Mouse (Mus musculus) midbrain, embryonic 11.5 days (tissue): Measurements from ENCODE around the gene Elof1. TPM values are rescaled to one million over a fixed set of nuclear protein-coding genes. Genes with fewer than 3 reads are reported as not detected.
A peak's percentile ranks its signal among the peaks of the same experiment; 100 is the strongest.

Source experiments
- ATAC-seq: fragments of 200-750 bp; cut with Nextera tagmentation; 2 replicates; pipeline ENCODE4 v1.8.0; 2017; ENCODE audit warnings: moderate TSS enrichment, moderate library complexity; ENCODE audit not compliant: low FRiP score
- DNase-seq: peaks from one replicate; pipeline ENCODE4 v3.0.0; 2015; ENCODE audit warnings: low spot score; ENCODE audit errors: missing footprints
- H3K27ac ChIP-seq: fragments of 300-500 bp; sonication (generic); 2 replicates; pipeline ENCODE4 v1.5.1; 2014; ENCODE audit warnings: low read depth, low read length
- H3K27me3 ChIP-seq: fragments of 300-500 bp; sonication (generic); 2 replicates; pipeline ENCODE4 v1.6.1; 2014; ENCODE audit warnings: mild to moderate bottlenecking, low read length, moderate library complexity, mixed read lengths; ENCODE audit not compliant: control insufficient read depth, insufficient read depth
- H3K36me3 ChIP-seq: fragments of 300-500 bp; sonication (generic); 2 replicates; pipeline ENCODE4 v1.6.1; 2014; ENCODE audit warnings: mild to moderate bottlenecking, low read length, moderate library complexity, mixed read lengths; ENCODE audit not compliant: control insufficient read depth, insufficient read depth
- H3K4me1 ChIP-seq: fragments of 300-500 bp; sonication (generic); 2 replicates; pipeline ENCODE4 v1.6.1; 2014; ENCODE audit warnings: low read length; ENCODE audit not compliant: control insufficient read depth, insufficient read depth
- H3K4me2 ChIP-seq: fragments of 300-500 bp; sonication (generic); 2 replicates; pipeline ENCODE4 v1.6.1; 2014; ENCODE audit warnings: mild to moderate bottlenecking, moderate library complexity
- H3K4me3 ChIP-seq: fragments of 300-500 bp; sonication (generic); 2 replicates; pipeline ENCODE4 v1.5.1; 2014; ENCODE audit warnings: low read depth, low read length
- H3K9ac ChIP-seq: fragments of 300-500 bp; sonication (generic); 2 replicates; pipeline ENCODE4 v1.6.1; 2014; ENCODE audit warnings: low read length
- H3K9me3 ChIP-seq: fragments of 300-500 bp; sonication (generic); 2 replicates; pipeline ENCODE4 v1.6.1; 2016; ENCODE audit warnings: low read length; ENCODE audit not compliant: control insufficient read depth
- WGBS: fragments of 180-500 bp; shearing (Covaris S2); extraction: QIAGEN DNeasy Blood & Tissue Kit; methylation state at CpG from one replicate; pipeline ENCODE4 v1.1.7; 2014; 5-methylcytosine and 5-hydroxymethylcytosine counted together
- microRNA-seq: library from miRNA; unstranded; fragments of <30 nt; microRNA quantifications from one replicate; pipeline ENCODE4, GENCODE M21; 2017
- polyA plus RNA-seq: library from polyadenylated mRNA; unstranded; fragments of >200 nt; fragmentation: Nextera tagmentation; extraction: Ambion mirVana; gene quantifications from 2 replicates; pipeline ENCODE4 v1.2.1, GENCODE M21; 2014

Gene Elof1
- polyA plus RNA-seq, 1 experiment from 2014 or later, result 225 TPM

DNA sequence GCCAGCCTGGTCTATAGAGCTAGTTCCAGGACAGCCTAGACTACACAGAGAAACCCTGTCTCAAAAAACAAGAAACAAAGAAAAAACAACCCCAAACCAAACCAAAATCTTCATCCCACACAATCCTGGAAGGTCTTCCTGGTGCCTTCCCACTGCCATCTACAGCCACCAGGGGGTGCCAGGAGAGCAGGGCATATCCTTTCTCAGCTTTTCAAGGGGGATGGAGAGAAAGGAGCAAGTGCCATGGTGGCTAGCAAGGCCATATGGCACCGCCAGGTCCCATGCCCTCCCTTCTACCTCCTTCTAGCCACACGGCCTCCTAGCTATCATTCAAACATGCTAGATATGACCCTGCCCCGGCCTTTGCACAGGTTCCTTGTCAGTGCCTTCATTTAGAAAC, 50.5 kb downstream of the Elof1 start:
- ATAC-seq (no peak), DNase-seq (peak; percentile 89)
- Histone ChIP-seq H3K36me3 (peaks cover 25% of the 10 kb centered on the region), H3K9ac (no peak overlapping the region), H3K4me2 (no peak overlapping the region), H3K27ac (no peak overlapping the region), H3K27me3 (no peaks in the 10 kb centered on the region), H3K4me3 (no peak overlapping the region), H3K9me3 (no peaks in the 10 kb centered on the region), H3K4me1 (peaks cover 8% of the 10 kb centered on the region)
- 81% methylated on average over 3 of the region's 3 CpGs for WGBS

DNA sequence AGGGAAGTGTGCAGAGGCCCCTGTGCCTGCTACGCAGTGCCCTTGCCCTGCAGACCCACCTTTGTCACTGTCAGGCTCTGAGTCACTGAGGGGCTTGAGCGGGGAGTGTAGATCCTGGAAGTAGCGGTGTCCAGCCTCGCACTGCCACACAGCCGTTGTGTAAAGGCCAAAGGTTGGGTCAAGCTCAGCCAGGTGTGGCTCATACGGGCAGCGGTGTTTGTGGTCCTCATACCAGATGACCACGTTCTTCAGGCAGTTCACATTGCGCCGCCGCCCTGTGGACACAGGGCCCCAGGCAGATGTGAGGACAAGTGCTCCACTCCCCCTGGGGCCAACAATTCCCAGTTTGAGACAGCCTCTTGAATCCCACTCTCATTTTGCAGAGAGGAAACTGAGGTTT, 51.3 kb downstream of the Elof1 start:
- Histone ChIP-seq H3K4me2 (no peak overlapping the region), H3K4me3 (no peak overlapping the region), H3K9me3 (no peaks in the 10 kb centered on the region), H3K9ac (no peak overlapping the region), H3K36me3 (peaks cover 25% of the 10 kb centered on the region), H3K4me1 (peaks cover 8% of the 10 kb centered on the region), H3K27me3 (no peaks in the 10 kb centered on the region), H3K27ac (no peak overlapping the region)
- DNase-seq (no peak), ATAC-seq (no peak)
- WGBS, result 96% methylated on average over 11 of the region's 11 CpGs

DNA sequence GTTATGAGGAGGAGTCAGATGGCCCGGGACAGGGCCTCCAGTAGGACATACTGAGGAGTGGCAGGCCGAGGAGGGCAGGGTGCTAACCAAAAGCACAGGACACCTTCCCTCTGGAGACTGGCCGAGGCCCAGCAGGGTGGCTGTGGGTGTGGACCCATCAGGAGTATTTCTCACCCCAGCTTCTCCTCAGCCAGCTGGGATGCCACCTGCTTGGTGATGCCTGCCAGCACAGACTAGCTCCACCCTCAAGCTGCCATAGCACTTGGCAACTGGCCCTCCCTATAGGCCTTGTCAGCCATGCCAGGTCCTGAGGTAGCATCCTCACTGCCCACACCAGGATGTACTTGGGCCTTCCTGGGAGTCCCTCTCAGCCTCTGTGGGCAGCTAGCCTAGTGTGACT, 52.6 kb downstream of the Elof1 start:
- no peak overlapping the region for H3K9ac ChIP-seq
- no peaks in the 10 kb centered on the region for H3K4me1 ChIP-seq
- WGBS, result 87% methylated on average over 3 of the region's 3 CpGs
- DNase-seq (no peak), ATAC-seq (no peak)
- no peak overlapping the region for H3K4me2 ChIP-seq
- H3K27me3 ChIP-seq, result no peaks in the 10 kb centered on the region
- no peak overlapping the region for H3K27ac ChIP-seq
- peaks cover 29% of the 10 kb centered on the region for H3K36me3 ChIP-seq
- no peaks in the 10 kb centered on the region for H3K9me3 ChIP-seq
- H3K4me3 ChIP-seq, result no peak overlapping the region

Small RNA genes within 50 kb of the gene (microRNA-seq; reads per million reads assigned to microRNA genes)
- gene Mir7084, result not detected

Other genes starting within 250 kb of the Elof1 start
- gene Rab3d, start 199.0 kb downstream of the Elof1 start, polyA plus RNA-seq, result 7.8 and 9.1 TPM in 2 replicates
- 2.4 and 3.4 TPM in 2 replicates for gene Ccdc159, start 189.7 kb downstream of the Elof1 start, polyA plus RNA-seq
- 30.6 and 35.7 TPM in 2 replicates for gene Tmem205, start 189.6 kb downstream of the Elof1 start, polyA plus RNA-seq
- gene Plppr2, start 180.1 kb downstream of the Elof1 start, polyA plus RNA-seq, result 19.1 and 22.2 TPM in 2 replicates
- gene Swsap1, start 161.4 kb downstream of the Elof1 start, polyA plus RNA-seq, result 20.3 and 22.3 TPM in 2 replicates
- gene Epor, start 153.7 kb downstream of the Elof1 start, polyA plus RNA-seq, result 3.4 and 5.2 TPM in 2 replicates
- 0.97 and 2.2 TPM in 2 replicates for gene Rgl3, start 127.7 kb downstream of the Elof1 start, polyA plus RNA-seq
- 4.7 and 6.3 TPM in 2 replicates for gene Ccdc151, start 114.5 kb downstream of the Elof1 start, polyA plus RNA-seq
- gene Prkcsh, start 114.4 kb downstream of the Elof1 start, polyA plus RNA-seq, result 85.5 and 86.9 TPM in 2 replicates
- 49.8 and 53.9 TPM in 2 replicates for gene Elavl3, start 65.1 kb downstream of the Elof1 start, polyA plus RNA-seq
- gene Gm49318, start 45.9 kb downstream of the Elof1 start, polyA plus RNA-seq, result not detected in 2 replicates
- gene Zfp653, start 45.8 kb downstream of the Elof1 start, polyA plus RNA-seq, result 7.6 and 7.9 TPM in 2 replicates
- gene Ecsit, start 31.7 kb downstream of the Elof1 start, polyA plus RNA-seq, result 31.2 and 31.5 TPM in 2 replicates
- 1.3 and 1.6 TPM in 2 replicates for gene Cnn1, start 18.0 kb downstream of the Elof1 start, polyA plus RNA-seq
- gene Acp5, start 18.5 kb upstream of the Elof1 start, polyA plus RNA-seq, result 15.4 and 19.7 TPM in 2 replicates
- 63.9 and 66.6 TPM in 2 replicates for gene Pigyl, start 39.7 kb upstream of the Elof1 start, polyA plus RNA-seq
- gene Zfp872, start 70.9 kb upstream of the Elof1 start, polyA plus RNA-seq, result 0.17 and 0.23 TPM in 2 replicates
- 11.3 and 11.8 TPM in 2 replicates for gene Zfp809, start 108.5 kb upstream of the Elof1 start, polyA plus RNA-seq
- gene Zfp599, start 142.7 kb upstream of the Elof1 start, polyA plus RNA-seq, result 6.7 TPM in 2 replicates
- 25.9 and 27.4 TPM in 2 replicates for gene Zfp810, start 190.5 kb upstream of the Elof1 start, polyA plus RNA-seq